Mouse (Mus musculus) hindbrain, postnatal 0 days (tissue): ENCODE results near the gene Tsnaxip1. TPM values are rescaled to one million over a fixed set of nuclear protein-coding genes. Genes with fewer than 3 reads are reported as not detected.
A peak's percentile ranks its signal among the peaks of the same experiment; 100 is the strongest.

Source experiments
- ATAC-seq: fragments of 200-750 bp; cut with Nextera tagmentation; 2 replicates; pipeline ENCODE4 v1.8.0; 2017; ENCODE audit warnings: mild to moderate bottlenecking, moderate TSS enrichment, moderate library complexity
- DNase-seq: peaks from one replicate; pipeline ENCODE4 v3.0.0-alpha.2; 2015; ENCODE audit warnings: low spot score
- H3K27ac ChIP-seq: fragments of 300-500 bp; sonication (generic); 2 replicates; pipeline ENCODE4 v1.5.1; 2014; ENCODE audit warnings: mild to moderate bottlenecking
- H3K27me3 ChIP-seq: fragments of 300-500 bp; sonication (generic); 2 replicates; pipeline ENCODE4 v1.6.1; 2014; ENCODE audit warnings: low read length, mixed read lengths; ENCODE audit not compliant: insufficient read depth
- H3K36me3 ChIP-seq: fragments of 300-500 bp; sonication (generic); 2 replicates; pipeline ENCODE4 v1.6.1; 2014; ENCODE audit warnings: low read length, mixed read lengths; ENCODE audit not compliant: insufficient read depth
- H3K4me1 ChIP-seq: fragments of 300-500 bp; sonication (generic); 2 replicates; pipeline ENCODE4 v1.6.1; 2014; ENCODE audit warnings: antibody characterized with exemption, low read length, mixed read lengths; ENCODE audit not compliant: insufficient read depth
- H3K4me2 ChIP-seq: fragments of 300-500 bp; sonication (generic); 2 replicates; pipeline ENCODE4 v1.6.1; 2014; ENCODE audit warnings: low read depth, mild to moderate bottlenecking, low read length, moderate library complexity, mixed read lengths
- H3K4me3 ChIP-seq: fragments of 300-500 bp; sonication (generic); 2 replicates; pipeline ENCODE4 v1.5.1; 2014; ENCODE audit warnings: low read length
- H3K9ac ChIP-seq: fragments of 300-500 bp; sonication (generic); replicated peaks from 2 replicates; pipeline ENCODE4 v1.6.1; 2014; ENCODE audit warnings: mild to moderate bottlenecking, low read length, moderate library complexity, mixed read lengths
- H3K9me3 ChIP-seq: fragments of 300-500 bp; sonication (generic); 2 replicates; pipeline ENCODE4 v1.6.1; 2016; ENCODE audit warnings: low read length, mixed read lengths
- CTCF ChIP-seq: IDR thresholded peaks from 2 replicates; pipeline ENCODE4 v1.5.1; 2016; ENCODE audit warnings: antibody characterized with exemption, control low read depth, low read depth
- WGBS: fragments of 180-500 bp; shearing (Covaris S2); extraction: QIAGEN DNeasy Blood & Tissue Kit; methylation state at CpG from one replicate; pipeline ENCODE4 v1.1.7; 2014; 5-methylcytosine and 5-hydroxymethylcytosine counted together
- polyA plus RNA-seq: library from polyadenylated mRNA; unstranded; fragments of >200 nt; fragmentation: Nextera tagmentation; extraction: Ambion mirVana; gene quantifications from 2 replicates; pipeline ENCODE4 v1.2.1, GENCODE M21; 2015
- total RNA-seq: library from RNA; depleted of rRNA; stranded (reverse); fragments of >200 nt; gene quantifications from 2 replicates; pipeline ENCODE4 v1.2.3, GENCODE M21; 2014

The Tsnaxip1 gene
- total and polyA plus RNA-seq, 2 experiments from 2014 or later: 0.37 to 0.64 TPM

DNA sequence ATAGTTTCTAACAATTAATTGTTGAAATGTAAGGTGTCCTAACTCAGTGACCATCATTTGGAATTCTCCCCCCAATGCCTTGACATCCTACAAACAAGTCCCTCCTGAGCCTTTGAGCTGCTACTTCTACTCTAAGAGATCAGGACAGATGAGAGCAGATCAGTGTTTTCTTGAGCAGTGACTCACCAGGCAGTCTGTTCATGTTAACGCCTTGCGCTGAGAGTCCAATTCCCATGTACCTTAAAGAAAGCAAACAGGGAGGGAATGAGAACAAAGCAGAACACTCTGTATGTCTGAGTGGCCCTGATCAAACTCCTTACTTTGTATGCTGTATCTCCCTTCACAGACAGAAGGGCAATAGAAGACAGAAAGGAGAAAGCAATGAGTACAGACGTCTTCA lies 22.2 kb upstream of the Tsnaxip1 start:
- 77% methylated on average over 3 of the region's 3 CpGs for WGBS
- Histone ChIP-seq H3K27me3 (no peaks in the 10 kb centered on the region), H3K27ac (no peak overlapping the region), H3K9me3 (no peaks in the 10 kb centered on the region), H3K4me3 (no peak overlapping the region), H3K36me3 (peaks cover 6% of the 10 kb centered on the region; the same call in 1 of the 2 replicates), H3K4me1 (no peaks in the 10 kb centered on the region), H3K9ac (no peak overlapping the region), H3K4me2 (no peak overlapping the region)
- no peak for ATAC-seq
- TF ChIP-seq CTCF: no peak
- DNase-seq: no peak

DNA sequence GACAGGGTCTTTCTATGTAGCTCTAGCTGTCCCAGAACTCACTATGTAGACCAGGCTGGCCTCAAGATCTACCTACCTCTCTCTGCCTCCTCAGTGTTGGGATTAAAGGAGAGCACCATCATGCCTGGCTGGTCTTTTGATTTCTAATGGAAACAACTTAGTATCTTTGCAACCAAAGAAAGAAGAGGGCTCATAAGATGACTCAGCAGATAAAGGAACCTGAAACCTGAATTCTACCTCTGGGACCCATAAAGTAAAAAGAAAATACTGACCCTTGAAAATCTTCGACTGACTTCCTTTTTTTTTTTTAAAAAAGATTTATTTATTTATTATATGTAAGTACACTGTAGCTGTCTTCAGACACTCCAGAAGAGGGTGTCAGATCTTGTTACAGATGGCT lies 21.6 kb upstream of the Tsnaxip1 start:
- no peak for DNase-seq
- no peak overlapping the region for H3K9ac ChIP-seq
- no peaks in the 10 kb centered on the region for H3K9me3 ChIP-seq
- no peaks in the 10 kb centered on the region for H3K27me3 ChIP-seq
- TF ChIP-seq CTCF: no peak
- 81% methylated on average over 1 of the region's 1 CpGs for WGBS
- no peaks in the 10 kb centered on the region; the same call in 1 of the 2 replicates for H3K4me1 ChIP-seq
- H3K27ac ChIP-seq: no peak overlapping the region
- no peak overlapping the region for H3K4me3 ChIP-seq
- ATAC-seq: no peak
- H3K4me2 ChIP-seq: no peak overlapping the region
- H3K36me3 ChIP-seq: peaks cover 10% of the 10 kb centered on the region; the same call in 1 of the 2 replicates

DNA sequence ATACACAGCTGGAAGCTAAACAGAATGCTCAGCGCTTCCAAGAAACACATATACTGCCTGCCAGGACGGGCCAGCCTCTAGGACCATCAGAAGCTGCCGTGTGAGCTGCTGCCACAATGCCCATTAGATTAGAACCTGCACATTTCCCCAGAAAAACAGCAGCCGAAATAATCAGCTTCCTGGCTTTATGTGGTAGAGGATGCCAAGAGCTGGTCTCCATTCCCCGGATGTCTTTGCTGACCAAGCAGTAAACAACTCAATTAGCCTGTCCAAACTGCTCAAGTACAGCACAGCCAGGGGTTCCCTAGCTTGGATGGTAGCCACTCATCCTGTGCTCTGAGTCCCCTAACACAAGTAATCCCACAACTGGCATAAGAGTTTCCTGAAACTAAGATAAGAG lies 19.8 kb upstream of the Tsnaxip1 start:
- DNase-seq (peak; percentile 10), ATAC-seq (no peak)
- H3K36me3 ChIP-seq: peaks cover 11% of the 10 kb centered on the region; the same call in 1 of the 2 replicates
- 51% methylated on average over 5 of the region's 5 CpGs for WGBS
- no peaks in the 10 kb centered on the region; the same call in 1 of the 2 replicates for H3K4me1 ChIP-seq
- H3K27ac ChIP-seq: no peak overlapping the region
- no peaks in the 10 kb centered on the region for H3K27me3 ChIP-seq
- no peaks in the 10 kb centered on the region for H3K9me3 ChIP-seq
- TF ChIP-seq CTCF: no peak
- H3K4me2 ChIP-seq: no peak overlapping the region
- no peak overlapping the region for H3K9ac ChIP-seq
- no peak overlapping the region for H3K4me3 ChIP-seq

DNA sequence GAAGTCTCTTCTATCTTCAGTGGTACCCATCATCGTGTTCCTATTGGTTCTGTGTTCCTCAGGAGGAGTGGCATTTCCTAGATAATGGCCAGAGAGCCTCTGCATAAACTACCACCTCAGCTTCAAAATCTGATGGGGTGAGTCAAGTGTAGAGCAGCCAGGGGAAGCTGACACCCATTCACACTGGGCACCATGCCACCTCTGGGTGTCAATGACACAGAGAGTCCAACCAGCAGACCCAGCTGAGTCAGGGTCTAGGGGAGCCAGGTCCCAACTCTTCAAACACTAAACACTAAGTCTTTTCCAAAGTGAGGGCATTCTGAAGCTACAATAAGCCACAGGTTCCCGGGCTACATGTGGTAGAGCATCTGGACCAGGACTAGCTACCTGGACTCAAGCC lies 19.1 kb upstream of the Tsnaxip1 start:
- Histone ChIP-seq H3K4me3 (no peak overlapping the region), H3K9me3 (no peaks in the 10 kb centered on the region), H3K4me2 (no peak overlapping the region), H3K9ac (no peak overlapping the region), H3K27ac (no peak overlapping the region; the same call in 1 of the 2 replicates), H3K4me1 (no peaks in the 10 kb centered on the region; the same call in 1 of the 2 replicates), H3K36me3 (peaks cover 11% of the 10 kb centered on the region; the same call in 1 of the 2 replicates), H3K27me3 (no peaks in the 10 kb centered on the region)
- TF ChIP-seq CTCF: no peak
- DNase-seq (no peak), ATAC-seq (no peak)
- WGBS: 89% methylated on average over 2 of the region's 2 CpGs

- ATAC-seq (no peak), DNase-seq (no peak)
- Histone ChIP-seq H3K4me2 (no peak overlapping the region), H3K9me3 (no peaks in the 10 kb centered on the region), H3K4me3 (no peak overlapping the region), H3K36me3 (peaks cover 8% of the 10 kb centered on the region; the same call in 1 of the 2 replicates), H3K4me1 (no peaks in the 10 kb centered on the region; the same call in 1 of the 2 replicates), H3K27ac (no peak overlapping the region), H3K27me3 (no peaks in the 10 kb centered on the region), H3K9ac (no peak overlapping the region)
- WGBS: 83% methylated on average over 6 of the region's 6 CpGs
- TF ChIP-seq CTCF: no peak
Measured at GRCm38 (mm10) chr8:105810245-105810786, 17.2 kb upstream of the Tsnaxip1 start.

GRCm38 (mm10) chr8:105811061-105811460 lies 16.5 kb upstream of the Tsnaxip1 start:
- TF ChIP-seq CTCF: no peak
- H3K27me3 ChIP-seq: no peaks in the 10 kb centered on the region
- ATAC-seq (no peak), DNase-seq (no peak)
- H3K9me3 ChIP-seq: no peaks in the 10 kb centered on the region
- peaks cover 6% of the 10 kb centered on the region; the same call in 1 of the 2 replicates for H3K36me3 ChIP-seq
- H3K9ac ChIP-seq: no peak overlapping the region
- no peak overlapping the region for H3K4me3 ChIP-seq
- H3K27ac ChIP-seq: no peak overlapping the region
- no peak overlapping the region for H3K4me2 ChIP-seq
- 70% methylated on average over 10 of the region's 10 CpGs for WGBS
- no peaks in the 10 kb centered on the region; the same call in 1 of the 2 replicates for H3K4me1 ChIP-seq

- Histone ChIP-seq H3K9ac (no peak overlapping the region), H3K9me3 (no peaks in the 10 kb centered on the region), H3K4me3 (no peak overlapping the region), H3K4me2 (no peak overlapping the region), H3K4me1 (no peaks in the 10 kb centered on the region; the same call in 1 of the 2 replicates), H3K27me3 (no peaks in the 10 kb centered on the region), H3K36me3 (peaks cover 6% of the 10 kb centered on the region; the same call in 1 of the 2 replicates), H3K27ac (no peak overlapping the region)
- ATAC-seq (no peak), DNase-seq (no peak)
- WGBS: 81% methylated on average over 3 of the region's 3 CpGs
- TF ChIP-seq CTCF: no peak
Measured at GRCm38 (mm10) chr8:105811543-105811942, 16.0 kb upstream of the Tsnaxip1 start.
